Mouse (Mus musculus) common myeloid progenitor, adult 5-6 weeks (primary cell): ENCODE measurements at regions not wholly inside any gene's neighbourhood (a gene's known extent, or its start where the extent isn't known, plus 50 kb on each side); places are given as distances from the start of the nearest gene placed in this dataset.

Source experiments
- ATAC-seq: replicated peaks from 2 replicates; pipeline ENCODE4 v1.8.0; 2016; ENCODE audit warnings: low read depth, mild to moderate bottlenecking, moderate TSS enrichment, inconsistent platforms; ENCODE audit not compliant: poor library complexity, severe bottlenecking

DNA sequence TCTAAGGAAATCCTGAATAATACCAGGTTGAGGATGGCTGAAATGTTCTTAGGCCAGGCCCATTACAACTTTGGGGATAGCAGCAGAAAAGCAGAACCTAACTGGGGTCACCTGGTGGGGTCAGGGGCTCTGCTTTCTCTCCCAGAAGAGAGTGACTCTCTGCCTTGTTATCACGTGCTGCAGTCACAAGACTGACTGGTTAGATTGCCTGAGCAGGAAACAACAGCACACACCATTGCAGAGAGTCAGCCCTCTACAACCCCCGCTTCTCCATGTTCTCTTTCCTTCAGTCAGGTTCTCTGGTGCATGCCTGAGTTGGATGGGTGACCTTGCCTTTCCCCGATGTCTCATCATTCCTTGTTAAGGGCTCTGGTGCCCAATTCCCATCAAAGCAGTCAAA lies 91.2 kb upstream of the Hsd17b12 start:
- ATAC-seq = no peak

DNA sequence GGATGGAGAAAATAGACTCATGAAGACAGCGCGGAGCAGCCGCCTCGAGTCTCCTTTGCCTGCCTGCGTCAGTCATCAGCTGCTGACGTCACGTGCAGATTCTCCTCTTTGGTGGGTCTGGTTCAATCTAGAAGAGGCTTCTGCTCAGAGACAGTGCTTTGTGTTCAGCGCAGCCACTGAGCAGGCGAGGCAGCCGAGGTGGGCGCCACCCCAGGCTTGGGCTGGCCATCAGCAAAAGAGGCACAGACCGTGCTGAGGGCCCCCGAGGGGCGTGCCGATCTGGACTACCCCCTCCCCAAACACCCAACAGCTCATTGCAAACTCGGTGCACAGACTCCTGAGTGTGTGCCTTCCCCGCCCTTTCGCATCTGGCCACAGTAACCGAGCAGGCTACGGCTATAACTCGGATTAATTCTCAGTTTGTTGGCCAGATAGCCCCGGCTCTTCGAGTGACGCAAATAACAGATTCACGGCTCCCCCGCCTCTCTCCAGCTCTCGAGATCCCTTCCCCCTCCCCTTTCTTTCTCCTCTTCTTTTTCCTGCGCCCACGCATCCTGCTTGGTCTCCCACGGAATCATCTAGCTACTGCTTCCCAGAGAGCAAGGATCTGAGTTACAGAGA lies 89.2 kb upstream of the Hsd17b12 start:
- ATAC-seq = no peak

DNA sequence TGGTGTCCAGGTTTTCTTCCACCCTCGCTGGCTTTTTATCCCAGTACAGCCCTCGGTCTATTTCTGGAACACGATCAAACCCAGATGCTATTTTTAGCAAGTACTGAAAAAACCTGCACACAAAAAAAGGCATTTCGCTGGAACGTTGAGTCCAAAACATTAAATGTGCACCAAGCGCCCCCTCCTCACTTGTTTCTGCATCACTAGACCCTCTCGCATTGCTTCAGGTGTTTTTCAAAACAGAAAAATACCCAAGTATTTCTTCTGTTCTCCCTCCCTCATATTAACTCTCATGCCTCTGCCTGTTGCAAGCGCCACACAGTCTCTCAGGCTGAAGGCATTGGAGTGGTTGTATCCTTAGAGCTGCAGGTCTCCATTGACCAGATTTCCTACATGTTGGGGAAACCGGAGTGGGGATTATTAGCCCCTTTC lies 88.4 kb upstream of the Hsd17b12 start:
- ATAC-seq = no peak

DNA sequence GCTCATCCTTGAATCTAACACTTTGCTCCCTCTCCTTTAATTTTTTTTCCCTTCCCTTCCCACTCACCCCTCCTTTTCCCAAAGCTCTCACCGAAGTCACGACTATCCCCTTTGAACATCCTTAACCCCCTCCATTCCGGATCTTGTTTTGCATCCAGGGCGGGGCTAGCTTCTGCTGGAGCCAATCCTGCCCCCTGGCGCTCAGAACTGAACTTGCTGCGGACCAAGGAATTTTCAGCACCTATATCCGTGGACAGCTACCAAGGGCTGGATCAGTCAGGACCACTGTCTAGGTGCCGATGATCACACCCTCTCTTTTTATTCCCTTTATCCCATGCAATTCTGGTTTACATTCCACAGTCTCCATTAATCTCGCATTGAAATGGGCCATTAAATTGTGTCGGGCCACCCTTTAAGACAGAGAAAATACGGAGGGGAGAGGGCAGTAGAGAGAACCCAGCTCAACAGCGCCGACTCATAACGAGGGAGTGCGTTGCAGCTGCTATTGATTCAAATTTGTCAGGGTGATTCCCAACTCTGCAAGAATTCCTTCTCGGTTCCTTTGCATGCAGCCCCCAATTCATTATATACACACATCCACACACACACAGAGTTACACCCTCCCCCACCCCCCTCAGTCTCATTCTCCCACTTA lies 87.7 kb upstream of the Hsd17b12 start:
- ATAC-seq = peak; percentile 94

DNA sequence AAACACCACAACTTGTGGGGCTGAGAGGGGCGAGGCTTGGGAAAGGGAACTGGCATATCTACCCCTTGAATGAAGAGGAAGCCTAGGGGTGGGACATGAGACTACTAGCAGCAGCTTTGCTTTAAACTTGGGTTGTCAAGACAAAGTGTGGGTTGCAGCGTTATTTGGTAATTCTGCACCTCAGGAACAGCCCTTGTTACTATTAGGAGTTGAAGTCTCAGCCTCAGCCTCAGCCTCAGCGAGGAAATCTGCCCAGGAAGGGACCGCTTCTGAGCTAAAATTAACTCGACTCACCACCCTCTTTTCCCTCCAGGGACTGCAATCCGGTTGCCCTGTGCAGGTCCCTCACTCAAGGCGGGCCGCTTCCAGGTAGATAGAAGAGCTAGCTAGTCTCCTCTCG lies 86.4 kb upstream of the Hsd17b12 start:
- no peak for ATAC-seq

DNA sequence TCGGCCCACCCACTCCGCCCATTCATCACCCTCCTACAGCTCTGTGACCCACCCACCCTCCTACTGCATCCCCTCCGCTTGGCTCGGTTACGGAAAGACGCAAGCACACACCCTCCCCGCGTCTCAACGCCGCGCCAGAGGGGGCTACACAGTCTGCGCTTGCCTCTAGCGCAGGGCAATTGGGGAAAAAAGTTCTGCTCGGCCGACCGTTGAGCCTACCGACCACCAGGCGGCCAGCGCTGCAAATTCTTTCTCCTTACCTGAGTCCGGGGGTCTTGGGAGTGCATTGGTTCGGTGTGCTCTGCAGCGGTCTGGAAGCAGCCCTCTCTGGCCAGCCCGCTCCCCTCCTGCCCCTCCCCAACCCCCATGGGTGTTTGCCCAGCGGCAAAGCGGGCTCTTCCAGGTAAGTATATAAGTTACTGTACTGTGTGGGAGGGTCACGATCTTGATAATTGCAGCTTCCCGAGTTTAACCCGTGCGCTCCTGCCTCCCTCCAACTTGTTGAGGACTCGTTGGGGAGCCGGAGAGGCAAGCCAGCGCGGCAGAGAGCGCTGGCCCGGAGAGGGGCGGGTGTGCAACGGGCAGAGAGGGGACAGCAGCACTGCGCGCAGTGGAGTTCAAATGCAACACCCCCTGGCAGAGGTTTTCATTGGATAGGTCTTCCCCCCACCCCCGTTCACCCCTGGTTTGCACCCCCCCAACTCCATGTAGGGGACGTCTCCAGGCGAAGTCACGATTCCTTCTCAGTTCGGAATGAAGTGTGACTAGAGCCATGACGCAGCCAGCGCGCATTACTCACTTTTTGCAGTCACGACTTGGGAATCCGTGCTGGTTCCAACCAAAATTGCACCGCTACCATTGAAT lies 85.5 kb upstream of the Hsd17b12 start:
- no peak for ATAC-seq

DNA sequence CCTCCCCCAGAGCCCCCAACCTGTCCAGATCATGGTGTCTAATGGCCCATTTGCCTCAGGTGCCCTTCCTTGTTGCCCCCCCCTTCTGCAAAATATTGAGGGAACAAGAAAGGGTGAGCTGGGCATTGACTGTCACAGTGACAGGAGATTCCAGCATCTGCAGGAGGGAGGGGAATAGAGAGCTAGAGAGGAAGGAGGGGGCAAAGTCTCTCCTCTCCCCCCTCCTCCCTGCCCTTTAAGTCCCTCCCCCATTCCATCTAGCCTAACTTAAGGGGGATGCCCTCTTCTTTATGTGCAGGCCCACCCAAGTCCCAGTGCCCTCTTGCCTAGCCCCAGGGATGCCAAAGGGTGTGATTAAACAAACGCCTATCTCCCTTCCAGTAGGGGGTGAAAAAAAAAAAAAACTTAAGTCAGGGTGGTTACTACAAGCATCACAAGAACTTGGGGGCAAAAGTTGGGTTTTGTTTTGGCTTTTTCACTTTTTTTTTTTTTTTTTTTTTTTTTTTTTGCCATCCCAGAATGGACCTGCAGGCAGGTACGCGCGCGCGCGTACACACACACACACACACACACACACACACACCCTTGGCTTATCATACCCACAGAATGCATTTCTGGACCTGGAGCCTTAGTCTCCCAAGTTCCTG lies 84.8 kb upstream of the Hsd17b12 start:
- no peak for ATAC-seq

DNA sequence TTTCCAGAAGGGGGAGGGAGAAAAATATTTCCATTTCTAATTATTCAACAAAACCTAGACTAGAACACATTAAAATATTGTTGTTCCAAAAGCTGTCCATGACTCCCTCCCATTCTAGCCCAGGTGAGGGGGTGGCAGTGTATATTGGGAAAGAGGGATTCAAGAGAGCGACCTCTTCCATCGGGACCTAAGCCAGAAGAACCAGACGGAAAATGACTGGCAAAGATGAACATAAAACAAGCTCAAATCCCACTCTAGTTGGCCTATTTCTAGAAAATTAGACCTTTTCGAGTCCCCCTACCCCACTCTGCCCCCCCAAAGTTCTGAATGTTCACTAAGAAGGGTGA lies 84.3 kb upstream of the Hsd17b12 start:
- no peak for ATAC-seq

DNA sequence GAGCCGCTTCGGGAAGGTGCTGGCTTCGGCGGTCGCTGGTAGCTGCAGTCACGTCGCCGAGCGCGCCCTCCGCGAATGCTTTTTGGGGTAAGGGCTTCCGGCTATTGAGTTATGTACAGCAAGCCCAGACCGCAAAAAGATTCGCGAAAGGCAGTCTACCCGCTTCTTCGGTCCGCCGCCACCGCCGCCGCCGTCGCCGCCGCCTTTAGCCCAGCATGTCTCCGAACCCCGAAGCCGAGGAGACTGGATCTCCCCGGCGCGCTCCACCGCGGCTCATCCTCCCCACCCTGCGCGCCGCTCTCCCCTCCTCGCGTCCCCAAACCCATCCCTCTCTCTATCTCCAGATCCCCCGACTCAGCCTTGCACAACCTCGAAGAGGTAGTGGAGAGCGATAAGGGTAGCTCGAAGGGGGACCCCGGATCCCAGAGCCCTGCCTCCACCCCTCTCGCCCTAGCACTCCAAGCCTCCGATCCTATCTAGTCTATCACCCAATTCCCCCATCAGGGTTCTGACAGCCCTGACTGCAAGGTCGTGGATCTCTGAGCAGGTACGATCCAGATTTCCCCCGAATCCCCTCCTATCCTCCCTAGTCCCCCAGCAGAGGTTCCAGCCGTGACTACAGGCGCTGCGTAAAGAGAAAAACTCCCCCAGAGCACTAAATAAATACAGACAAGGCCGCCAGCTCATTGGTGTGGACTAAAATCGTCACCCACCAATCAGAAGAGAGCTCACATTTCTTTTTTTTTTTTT lies 83.7 kb upstream of the Hsd17b12 start:
- no peak for ATAC-seq

DNA sequence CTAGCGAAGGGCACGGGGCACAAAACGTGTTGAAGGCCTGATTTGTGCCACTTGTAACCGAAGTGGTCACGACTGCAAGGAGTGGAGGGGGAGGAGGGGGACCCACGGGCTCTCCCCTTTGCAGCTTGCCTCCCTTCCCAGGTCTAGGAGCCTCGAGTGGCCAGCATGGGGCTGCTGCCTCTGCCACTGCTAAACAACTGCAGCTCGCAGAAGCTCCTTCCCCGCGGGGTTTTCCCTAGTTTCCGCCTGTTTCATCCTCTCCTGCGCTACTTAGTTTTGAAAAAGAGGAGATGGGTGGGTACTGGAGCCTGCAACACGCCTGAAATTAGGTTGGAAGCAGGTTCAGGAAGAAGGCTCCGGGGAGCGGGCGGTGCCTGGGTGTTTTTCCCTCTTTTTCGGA lies 82.6 kb upstream of the Hsd17b12 start:
- ATAC-seq = no peak

DNA sequence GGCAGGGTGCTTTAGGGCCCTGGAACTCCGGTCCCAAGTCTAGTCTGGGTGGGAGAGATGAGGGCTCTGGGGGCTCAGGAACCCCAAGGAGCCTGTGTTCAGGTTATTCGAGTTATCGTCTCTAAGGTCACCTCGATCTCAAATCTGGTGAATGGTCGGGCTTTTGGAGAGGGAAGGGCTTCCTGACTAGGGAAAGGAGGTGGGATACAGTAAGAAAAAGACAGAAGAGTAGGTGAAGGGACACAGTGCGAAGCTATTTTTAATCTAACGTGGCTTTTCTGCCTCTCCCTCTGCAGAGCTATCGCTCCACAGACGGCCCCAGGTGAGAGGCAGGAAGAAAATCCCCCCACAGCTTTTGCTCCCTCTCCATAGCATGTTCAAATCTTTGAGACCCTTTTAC lies 81.8 kb upstream of the Hsd17b12 start:
- no peak for ATAC-seq

DNA sequence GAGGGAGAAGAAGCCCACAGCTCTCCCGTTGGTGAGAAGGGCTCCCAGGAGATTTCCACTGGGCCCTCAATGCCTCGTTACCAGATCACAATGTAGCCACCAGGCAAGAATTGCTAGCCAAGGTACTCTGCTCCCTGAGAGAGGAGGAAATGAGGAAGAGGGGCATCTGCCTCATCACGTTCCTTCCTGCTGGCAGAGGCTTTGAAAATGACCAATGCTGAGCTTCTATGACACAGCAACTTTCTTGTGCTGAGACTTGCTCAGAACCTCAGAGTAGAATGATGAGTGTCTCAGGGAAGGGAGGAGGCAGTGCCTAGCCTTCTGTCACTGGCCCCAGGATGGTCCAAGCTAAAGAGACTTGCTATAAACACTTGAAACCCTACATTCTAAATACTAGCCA lies 78.7 kb upstream of the Hsd17b12 start:
- ATAC-seq = 0 out of 2 replicates have a peak, but pooled peaks have one; percentile 8

DNA sequence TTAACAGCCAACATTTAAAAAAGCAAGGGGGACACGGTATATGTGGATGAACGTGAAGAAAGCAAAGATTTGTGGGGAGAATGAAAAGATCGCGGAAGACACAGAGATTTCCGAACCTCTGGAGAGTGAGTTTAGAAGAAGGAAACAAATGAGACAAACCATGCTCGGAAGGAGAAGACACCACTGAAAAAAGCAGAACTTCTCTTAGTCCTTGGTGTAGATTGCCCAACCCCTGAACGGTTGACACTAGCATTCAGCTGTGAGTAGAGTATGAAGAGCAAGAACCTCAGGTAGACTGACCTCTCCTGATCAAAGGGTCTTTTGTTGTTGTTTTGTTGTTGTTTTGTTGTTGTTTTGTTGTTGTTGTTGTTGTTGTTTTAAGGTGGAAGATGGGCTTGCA lies 75.8 kb upstream of the Hsd17b12 start:
- peak; percentile 60; the same call in 1 of the 2 replicates for ATAC-seq

DNA sequence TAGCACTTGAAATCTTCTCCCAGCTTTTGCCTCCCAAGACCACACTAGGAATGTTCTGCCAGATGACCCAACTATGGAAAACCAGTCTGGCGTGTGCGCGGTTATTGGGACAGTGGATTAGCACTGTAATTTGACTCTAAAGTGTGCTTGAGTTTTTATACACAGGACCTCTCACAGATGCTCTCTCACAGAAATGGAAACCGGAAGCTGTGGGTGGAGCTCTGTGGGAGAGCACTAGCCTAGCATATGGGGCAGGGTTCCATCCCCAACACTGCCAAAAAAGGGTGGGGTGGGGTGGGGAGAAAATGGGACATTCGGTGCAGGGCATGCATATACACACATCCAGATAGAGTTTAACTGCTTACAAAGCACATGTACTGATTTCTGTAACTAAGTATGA lies 61.7 kb upstream of the Hsd17b12 start:
- no peak for ATAC-seq

DNA sequence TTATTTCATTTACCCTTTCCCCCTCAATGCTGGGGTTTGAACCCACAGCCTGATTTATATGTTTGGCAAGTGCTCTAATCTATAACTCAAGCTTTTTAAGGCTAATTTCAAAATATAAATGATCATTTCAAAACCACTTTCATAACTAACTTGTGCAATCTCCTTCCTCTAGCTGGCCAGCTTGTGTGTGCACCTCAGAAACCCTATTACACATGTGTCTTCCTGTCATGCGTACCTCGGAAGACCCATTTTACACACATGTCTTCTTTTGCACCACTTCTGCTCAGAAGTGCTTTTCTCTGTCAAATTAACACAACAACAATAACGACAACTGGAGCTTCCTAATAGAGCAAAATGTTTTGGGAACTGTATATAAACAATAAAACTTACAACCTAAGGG lies 59.7 kb upstream of the Hsd17b12 start:
- 0 out of 2 replicates have a peak, but pooled peaks have one; percentile 18 for ATAC-seq

DNA sequence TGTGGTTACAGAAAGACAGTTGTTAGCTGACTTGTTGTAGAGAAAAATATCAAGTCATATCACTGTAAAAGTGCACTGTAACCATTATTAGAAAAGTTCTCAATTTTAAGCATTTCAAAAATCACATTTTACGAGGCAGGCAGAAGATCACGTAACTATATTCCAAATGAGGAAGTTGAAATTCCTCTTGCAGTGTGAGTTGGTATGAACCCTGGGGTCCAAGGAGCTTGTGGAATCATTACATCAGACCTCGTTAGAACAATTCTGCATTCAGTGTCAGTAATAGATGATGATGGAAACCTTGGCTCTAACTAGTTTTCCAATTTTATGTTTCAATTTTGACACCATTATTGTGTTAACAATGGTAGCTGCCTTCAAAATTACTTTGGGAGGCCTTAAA lies 57.7 kb upstream of the Hsd17b12 start:
- peak; percentile 62; the same call in 1 of the 2 replicates for ATAC-seq
